In the genomic region with DNA sequence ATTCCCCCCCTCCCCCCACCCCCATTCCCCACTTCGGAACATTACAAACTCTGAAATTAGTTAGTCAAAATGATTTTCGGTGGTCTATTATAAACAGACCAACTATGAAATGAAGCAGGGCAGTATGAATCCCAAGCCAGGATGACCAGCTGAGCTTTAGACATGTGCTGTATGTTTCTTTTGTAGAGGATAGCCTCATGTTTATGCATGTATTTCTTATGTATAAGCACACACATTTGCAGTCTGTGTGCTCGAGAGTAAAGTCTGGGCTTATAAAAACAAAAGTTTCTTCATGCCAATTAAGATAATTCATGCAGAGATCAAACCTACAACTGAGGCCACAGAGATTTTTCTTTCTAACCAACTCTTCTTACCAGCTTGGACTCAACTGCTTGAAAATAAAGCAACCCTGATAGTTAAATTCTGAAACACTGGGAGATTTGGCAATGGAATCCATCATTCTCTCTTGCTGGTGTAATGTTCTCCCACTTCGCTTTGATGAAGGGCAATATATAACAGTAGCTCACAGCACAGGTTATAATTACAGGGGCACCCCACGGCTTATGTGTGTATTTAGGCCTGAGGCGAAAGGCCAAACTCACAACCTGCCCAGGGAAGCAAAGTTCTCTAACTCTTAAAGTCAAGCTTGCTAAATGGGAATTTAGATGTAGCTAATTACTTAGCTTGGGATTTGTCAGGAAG, we compare ENCODE assay signal across 19 mouse cellular contexts.
DNase-seq lines count a peak whose midpoint lies in the region; ATAC-seq and TF ChIP-seq lines count a peak whose summit lies in the region.
"Had no signal": no experiment of that assay in that cellular context is flagged by ENCODE, and none has a peak within 500 bp of the region (broad histone marks: within the 10 kb centered on the region; RNA-seq: fewer than 3 reads in every experiment).

No protein-coding gene starts in this region.

- H3K9ac ChIP-seq in heart, postnatal 0 days (replicated peaks; ENCODE audit: low read depth, low read length) = no peak overlapping the region
- no peak overlapping the region for H3K9ac ChIP-seq in heart, adult 2 months (ENCODE audit: low read depth, low read length)
- no peak overlapping the region for H3K9ac ChIP-seq in midbrain, postnatal 0 days (replicated peaks; ENCODE audit: low read length, poor library complexity, severe bottlenecking)
- H3K9ac ChIP-seq: heart, embryonic 12.5 days; intestine, embryonic 15.5 days; limb, embryonic 13.5 days; liver, embryonic 15.5 days had no signal

- H3K9me3 ChIP-seq in heart, postnatal 0 days (replicated peaks; ENCODE audit: control insufficient read depth, low read length) = no peaks in the 10 kb centered on the region
- no peaks in the 10 kb centered on the region for H3K9me3 ChIP-seq in limb, embryonic 10.5 days (replicated peaks)
- no peaks in the 10 kb centered on the region for H3K9me3 ChIP-seq in midbrain, postnatal 0 days (ENCODE audit: low read length)
- H3K9me3 ChIP-seq: intestine, embryonic 15.5 days; limb, embryonic 13.5 days; liver, embryonic 15.5 days had no signal

- TF ChIP-seq POLR2A in heart, adult 2 months (IDR thresholded peaks at IDR 0.05; ENCODE audit: insufficient read depth, low read depth, low read length) = no peak
- TF ChIP-seq POLR2A in kidney, adult 2 months (IDR thresholded peaks at IDR 0.05; ENCODE audit: low read depth, low read length) = no peak

- 88% methylated on average over 6 of the region's 6 CpGs for WGBS in heart, postnatal 0 days
- 92% methylated on average over 6 of the region's 6 CpGs for WGBS in heart, adult 2 months
- 57% methylated on average over 6 of the region's 6 CpGs for WGBS in limb, embryonic 10.5 days
- 27% methylated on average over 6 of the region's 6 CpGs for WGBS in midbrain, postnatal 0 days
- 65% methylated on average over 6 of the region's 6 CpGs for WGBS in kidney, adult 2 months

- no peak overlapping the region for H3K4me3 ChIP-seq in heart, postnatal 0 days (ENCODE audit: low read depth, low read length)
- no peak overlapping the region for H3K4me3 ChIP-seq in heart, adult 2 months
- no peak overlapping the region for H3K4me3 ChIP-seq in limb, embryonic 10.5 days
- no peak overlapping the region for H3K4me3 ChIP-seq in midbrain, postnatal 0 days (ENCODE audit: low read depth, low read length)
- H3K4me3 ChIP-seq in kidney, adult 2 months (ENCODE audit: insufficient read depth, low read depth, low read length) = no peak overlapping the region
- H3K4me3 ChIP-seq: heart, embryonic 12.5 days; intestine, embryonic 15.5 days; limb, embryonic 13.5 days; liver, embryonic 15.5 days had no signal

- H3K4me1 ChIP-seq in heart, postnatal 0 days (ENCODE audit: control insufficient read depth, insufficient read depth) = peaks cover 21% of the 10 kb centered on the region; the same call in 1 of the 2 replicates
- no peaks in the 10 kb centered on the region for H3K4me1 ChIP-seq in heart, adult 2 months (ENCODE audit: control insufficient read depth, insufficient read depth, low read length)
- H3K4me1 ChIP-seq in limb, embryonic 10.5 days = peaks cover 26% of the 10 kb centered on the region
- H3K4me1 ChIP-seq in midbrain, postnatal 0 days (ENCODE audit: insufficient read depth, low read length) = no peaks in the 10 kb centered on the region
- H3K4me1 ChIP-seq in kidney, adult 2 months (ENCODE audit: control insufficient read depth, insufficient read depth, low read length) = no peaks in the 10 kb centered on the region
- H3K4me1 ChIP-seq: intestine, embryonic 15.5 days; limb, embryonic 13.5 days; liver, embryonic 15.5 days had no signal

- intact Hi-C loops in heart, adult 2 months (cut with DNase I) = no loop called here
- intact Hi-C loops in left cerebral cortex, postnatal 36 days (cut with DNase I) = no loop called here

- TF ChIP-seq EP300 in heart, postnatal 0 days (IDR thresholded peaks at IDR 0.05; ENCODE audit: low read depth) = no peak
- no peak for TF ChIP-seq EP300 in heart, adult 2 months (IDR thresholded peaks at IDR 0.05; ENCODE audit: insufficient read depth, low read depth, low read length)

- no peaks in the 10 kb centered on the region for H3K79me2 ChIP-seq in heart, adult 2 months (replicated peaks; ENCODE audit: control insufficient read depth, insufficient read depth, low read length)

- no peak overlapping the region for H3K4me2 ChIP-seq in heart, postnatal 0 days (ENCODE audit: low read depth, low read length)
- H3K4me2 ChIP-seq in midbrain, postnatal 0 days (ENCODE audit: low read depth, low read length, poor library complexity, severe bottlenecking) = no peak overlapping the region
- H3K4me2 ChIP-seq: heart, embryonic 12.5 days; intestine, embryonic 15.5 days; limb, embryonic 13.5 days; liver, embryonic 15.5 days had no signal

- no peak for ATAC-seq in heart, postnatal 0 days (ENCODE audit: insufficient read depth, low read depth)
- 0 out of 2 replicates have a peak, but pooled peaks have one; percentile 48 for ATAC-seq in midbrain, postnatal 0 days (ENCODE audit: low FRiP score)
- ATAC-seq: intestine, embryonic 15.5 days; lung, postnatal 0 days had no signal

- 0 out of 2 replicates have a peak overlapping the region, but pooled peaks have one; percentile 4 for H3K27ac ChIP-seq in heart, postnatal 0 days (ENCODE audit: low read depth)
- no peak overlapping the region for H3K27ac ChIP-seq in heart, adult 2 months
- 0 out of 2 replicates have a peak overlapping the region, but pooled peaks have one; percentile 25 for H3K27ac ChIP-seq in limb, embryonic 10.5 days
- H3K27ac ChIP-seq in midbrain, postnatal 0 days (ENCODE audit: low read depth, low read length) = no peak overlapping the region
- no peak overlapping the region for H3K27ac ChIP-seq in kidney, adult 2 months (ENCODE audit: insufficient read depth, low read depth, low read length)
- H3K27ac ChIP-seq: intestine, embryonic 15.5 days; kidney, postnatal 0 days; limb, embryonic 13.5 days; liver, embryonic 15.5 days had no signal

- no peak for TF ChIP-seq CTCF in heart, postnatal 0 days (IDR thresholded peaks at IDR 0.05; ENCODE audit: low read depth)
- TF ChIP-seq CTCF in heart, adult 2 months (IDR thresholded peaks at IDR 0.05) = no peak
- TF ChIP-seq CTCF in midbrain, postnatal 0 days (IDR thresholded peaks at IDR 0.05) = no peak
- TF ChIP-seq CTCF in kidney, adult 2 months (conservative IDR thresholded peaks at IDR 0.05; ENCODE audit: insufficient read depth, insufficient read length, low read depth, low read length) = no peak

- H3K36me3 ChIP-seq in heart, postnatal 0 days (replicated peaks; ENCODE audit: control insufficient read depth, insufficient read depth, low read length) = no peaks in the 10 kb centered on the region
- no peaks in the 10 kb centered on the region for H3K36me3 ChIP-seq in heart, adult 2 months (ENCODE audit: control insufficient read depth, insufficient read depth, low read length)
- H3K36me3 ChIP-seq in limb, embryonic 10.5 days = no peaks in the 10 kb centered on the region
- no peaks in the 10 kb centered on the region for H3K36me3 ChIP-seq in midbrain, postnatal 0 days (ENCODE audit: insufficient read depth, low read length)
- H3K36me3 ChIP-seq in kidney, adult 2 months (ENCODE audit: control insufficient read depth, insufficient read depth, low read length) = no peaks in the 10 kb centered on the region
- H3K36me3 ChIP-seq: heart, embryonic 12.5 days; intestine, embryonic 15.5 days; limb, embryonic 13.5 days; liver, embryonic 15.5 days had no signal

- no peak for DNase-seq in heart, postnatal 0 days (ENCODE audit: low spot score)
- DNase-seq in heart, adult 2 months = no peak
- peak; percentile 59 for DNase-seq in forelimb bud, embryonic 11.5 days (ENCODE audit: low read depth, low spot score)
- DNase-seq in limb, embryonic 10.5 days (ENCODE audit: low spot score) = peak; percentile 45
- DNase-seq in midbrain, postnatal 0 days (ENCODE audit: low spot score) = peak; percentile 3
- no peak for DNase-seq in left cerebral cortex, postnatal 36 days (ENCODE audit: low spot score in 2 of 2)
- DNase-seq in adrenal gland, postnatal 14 days = no peak
- no peak for DNase-seq in kidney, adult 2 months
- DNase-seq: adrenal gland, adult 2 months; cerebellum, adult 11-12 months; cerebellum, postnatal 25 days; heart, postnatal 36 days; right cerebral cortex, postnatal 4 days had no signal

- H3K27me3 ChIP-seq in heart, postnatal 0 days (ENCODE audit: control insufficient read depth, insufficient read depth, low read length) = no peaks in the 10 kb centered on the region
- H3K27me3 ChIP-seq in heart, adult 2 months (ENCODE audit: control insufficient read depth, insufficient read depth, low read length) = no peaks in the 10 kb centered on the region
- H3K27me3 ChIP-seq in limb, embryonic 10.5 days (ENCODE audit: low read depth, poor library complexity, severe bottlenecking) = no peaks in the 10 kb centered on the region
- H3K27me3 ChIP-seq in midbrain, postnatal 0 days (ENCODE audit: insufficient read depth, low read length) = no peaks in the 10 kb centered on the region
- no peaks in the 10 kb centered on the region for H3K27me3 ChIP-seq in kidney, adult 2 months (replicated peaks; ENCODE audit: control insufficient read depth, insufficient read depth, low read length)
- H3K27me3 ChIP-seq: heart, embryonic 12.5 days; intestine, embryonic 15.5 days; limb, embryonic 13.5 days; liver, embryonic 15.5 days had no signal

Comparison
In these comparisons a context has a peak if more than half of its experiments do, and no peak if none do; other contexts are left out.
1. H3K27ac ChIP-seq: peak in heart, postnatal 0 days (single experiment) and limb, embryonic 10.5 days (single experiment); none in heart, adult 2 months (single experiment), midbrain, postnatal 0 days (single experiment) and kidney, adult 2 months (single experiment).
2. DNase-seq: peak in forelimb bud, embryonic 11.5 days (single experiment), limb, embryonic 10.5 days (single experiment) and midbrain, postnatal 0 days (single experiment); none in heart, postnatal 0 days (single experiment), heart, adult 2 months (0 of 2), left cerebral cortex, postnatal 36 days (0 of 2), adrenal gland, postnatal 14 days (single experiment) and kidney, adult 2 months (single experiment).